Mouse (Mus musculus): ENCODE results near the gene Sik3. TPM values are rescaled to one million over a fixed set of nuclear protein-coding genes. Genes with fewer than 3 reads are reported as not detected.

Gene Sik3
- polyA plus RNA-seq, 1 experiment from 2014 or later, result 11.7 TPM

GRCm38 (mm10) chr9:46214276-46214675 is 201.7 kb downstream of the Sik3 start:
- no peak overlapping the region for H3K4me3 ChIP-seq
- no peaks in the 10 kb centered on the region for H3K9me3 ChIP-seq (replicated peaks)
- no peak overlapping the region for H3K27ac ChIP-seq
- H3K4me1 ChIP-seq (replicated peaks), result peaks cover 15% of the 10 kb centered on the region
- ATAC-seq (replicated peaks; ENCODE audit: insufficient number of reproducible peaks, insufficient read depth, low FRiP score, low read depth), result no peak
- WGBS, result 65% methylated on average over 4 of the region's 4 CpGs
- H3K9ac ChIP-seq, result no peak overlapping the region
- H3K36me3 ChIP-seq, result peaks cover 28% of the 10 kb centered on the region
- no peak overlapping the region for H3K4me2 ChIP-seq
- no peaks in the 10 kb centered on the region for H3K27me3 ChIP-seq

- peaks cover 15% of the 10 kb centered on the region for H3K4me1 ChIP-seq (replicated peaks)
- ATAC-seq (replicated peaks; ENCODE audit: insufficient number of reproducible peaks, insufficient read depth, low FRiP score, low read depth), result no peak
- WGBS, result 83% methylated on average over 10 of the region's 10 CpGs
- no peak overlapping the region for H3K27ac ChIP-seq
- H3K27me3 ChIP-seq, result no peaks in the 10 kb centered on the region
- H3K4me2 ChIP-seq, result no peak overlapping the region
- no peak overlapping the region for H3K9ac ChIP-seq
- no peak overlapping the region for H3K4me3 ChIP-seq
- H3K36me3 ChIP-seq, result peaks cover 29% of the 10 kb centered on the region
- H3K9me3 ChIP-seq (replicated peaks), result no peaks in the 10 kb centered on the region
Measured at GRCm38 (mm10) chr9:46214946-46215337, 202.3 kb downstream of the Sik3 start.

- H3K27me3 ChIP-seq, result no peaks in the 10 kb centered on the region
- no peak overlapping the region for H3K27ac ChIP-seq
- ATAC-seq (replicated peaks; ENCODE audit: insufficient number of reproducible peaks, insufficient read depth, low FRiP score, low read depth), result no peak
- peaks cover 29% of the 10 kb centered on the region for H3K36me3 ChIP-seq
- peaks cover 15% of the 10 kb centered on the region for H3K4me1 ChIP-seq (replicated peaks)
- WGBS, result 33% methylated on average over 11 of the region's 11 CpGs
- no peak overlapping the region for H3K4me3 ChIP-seq
- no peak overlapping the region for H3K9ac ChIP-seq
- H3K9me3 ChIP-seq (replicated peaks), result no peaks in the 10 kb centered on the region
- H3K4me2 ChIP-seq, result no peak overlapping the region
Measured at GRCm38 (mm10) chr9:46215338-46216322, 203.0 kb downstream of the Sik3 start.

- WGBS, result 87% methylated on average over 13 of the region's 13 CpGs
- no peak overlapping the region for H3K27ac ChIP-seq
- H3K9me3 ChIP-seq (replicated peaks), result no peaks in the 10 kb centered on the region
- peaks cover 15% of the 10 kb centered on the region for H3K4me1 ChIP-seq (replicated peaks)
- ATAC-seq (replicated peaks; ENCODE audit: insufficient number of reproducible peaks, insufficient read depth, low FRiP score, low read depth), result no peak
- H3K36me3 ChIP-seq, result peaks cover 28% of the 10 kb centered on the region
- H3K4me3 ChIP-seq, result no peak overlapping the region
- no peak overlapping the region for H3K9ac ChIP-seq
- H3K27me3 ChIP-seq, result no peaks in the 10 kb centered on the region
- no peak overlapping the region for H3K4me2 ChIP-seq
Measured at GRCm38 (mm10) chr9:46216744-46217470, 204.3 kb downstream of the Sik3 start.

GRCm38 (mm10) chr9:46218176-46218575 is 205.6 kb downstream of the Sik3 start:
- no peak overlapping the region for H3K9ac ChIP-seq

GRCm38 (mm10) chr9:46223090-46223489 is 210.5 kb downstream of the Sik3 start:
- Histone ChIP-seq H3K4me3 (no peak overlapping the region), H3K9me3 (replicated peaks) (no peaks in the 10 kb centered on the region), H3K27ac (no peak overlapping the region), H3K4me2 (no peak overlapping the region), H3K27me3 (peaks cover under 1% of the 10 kb centered on the region; the same call in 1 of the 2 replicates), H3K36me3 (peaks cover 36% of the 10 kb centered on the region), H3K9ac (no peak overlapping the region), H3K4me1 (replicated peaks) (no peaks in the 10 kb centered on the region)
- WGBS, result 77% methylated on average over 6 of the region's 6 CpGs
- ATAC-seq (replicated peaks; ENCODE audit: insufficient number of reproducible peaks, insufficient read depth, low FRiP score, low read depth), result no peak

More at GRCm38 (mm10) chr9:46218176-46218575, 205.6 kb downstream of the Sik3 start:
- Histone ChIP-seq H3K4me2 (no peak overlapping the region), H3K4me3 (no peak overlapping the region), H3K27ac (no peak overlapping the region), H3K4me1 (replicated peaks) (peaks cover 15% of the 10 kb centered on the region), H3K27me3 (no peaks in the 10 kb centered on the region), H3K9me3 (replicated peaks) (no peaks in the 10 kb centered on the region), H3K36me3 (peaks cover 36% of the 10 kb centered on the region)
- no peak for ATAC-seq (replicated peaks; ENCODE audit: insufficient number of reproducible peaks, insufficient read depth, low FRiP score, low read depth)
- WGBS, result 75% methylated on average over 9 of the region's 9 CpGs

GRCm38 (mm10) chr9:46224101-46224500 is 211.5 kb downstream of the Sik3 start:
- H3K4me3 ChIP-seq, result no peak overlapping the region
- ATAC-seq (replicated peaks; ENCODE audit: insufficient number of reproducible peaks, insufficient read depth, low FRiP score, low read depth), result no peak
- H3K4me1 ChIP-seq (replicated peaks), result no peaks in the 10 kb centered on the region
- H3K36me3 ChIP-seq, result peaks cover 36% of the 10 kb centered on the region
- H3K9ac ChIP-seq, result no peak overlapping the region
- peaks cover 8% of the 10 kb centered on the region for H3K27me3 ChIP-seq
- no peaks in the 10 kb centered on the region for H3K9me3 ChIP-seq (replicated peaks)
- no peak overlapping the region for H3K4me2 ChIP-seq
- WGBS, result 88% methylated on average over 3 of the region's 3 CpGs
- H3K27ac ChIP-seq, result no peak overlapping the region

GRCm38 (mm10) chr9:46224945-46225660 is 212.5 kb downstream of the Sik3 start:
- Histone ChIP-seq H3K9ac (no peak overlapping the region), H3K4me3 (no peak overlapping the region), H3K27me3 (peaks cover 12% of the 10 kb centered on the region), H3K4me1 (replicated peaks) (peaks cover 6% of the 10 kb centered on the region), H3K9me3 (replicated peaks) (no peaks in the 10 kb centered on the region), H3K27ac (no peak overlapping the region), H3K4me2 (no peak overlapping the region), H3K36me3 (peaks cover 28% of the 10 kb centered on the region)
- ATAC-seq (replicated peaks; ENCODE audit: insufficient number of reproducible peaks, insufficient read depth, low FRiP score, low read depth), result no peak
- WGBS, result 57% methylated on average over 5 of the region's 5 CpGs

- no peak overlapping the region for H3K4me3 ChIP-seq
- no peak for ATAC-seq (replicated peaks; ENCODE audit: insufficient number of reproducible peaks, insufficient read depth, low FRiP score, low read depth)
- peaks cover 13% of the 10 kb centered on the region for H3K4me1 ChIP-seq (replicated peaks)
- peaks cover 18% of the 10 kb centered on the region for H3K27me3 ChIP-seq
- 53% methylated on average over 3 of the region's 3 CpGs for WGBS
- H3K9ac ChIP-seq, result no peak overlapping the region
- H3K27ac ChIP-seq, result no peak overlapping the region
- H3K9me3 ChIP-seq (replicated peaks), result no peaks in the 10 kb centered on the region
- peaks cover 9% of the 10 kb centered on the region for H3K36me3 ChIP-seq
- H3K4me2 ChIP-seq, result no peak overlapping the region
Measured at GRCm38 (mm10) chr9:46227064-46227614, 214.5 kb downstream of the Sik3 start.

GRCm38 (mm10) chr9:46228491-46228890 is 215.9 kb downstream of the Sik3 start, which contains the start of gene Apoa1:
Gene Apoa1 (plus strand): TSS chr9:46228580.
- WGBS, result 55% methylated on average over 9 of the region's 9 CpGs
- no peak within 1 kb of the TSS for H3K4me2 ChIP-seq
- H3K27me3 ChIP-seq, result peaks cover 21% of the 10 kb centered on the region
- H3K4me1 ChIP-seq (replicated peaks), result peaks cover 13% of the 10 kb centered on the region
- no peak for ATAC-seq (replicated peaks; ENCODE audit: insufficient number of reproducible peaks, insufficient read depth, low FRiP score, low read depth)
- no peaks in the 10 kb centered on the region for H3K9me3 ChIP-seq (replicated peaks)
- H3K27ac ChIP-seq, result no peak within 1 kb of the TSS
- no peak within 1 kb of the TSS for H3K4me3 ChIP-seq
- no peak within 1 kb of the TSS for H3K9ac ChIP-seq
- H3K36me3 ChIP-seq, result no peaks in the 10 kb centered on the region; the same call in 1 of the 2 replicates
